7 mouse cellular contexts compared by ENCODE assay signal in the genomic region with DNA sequence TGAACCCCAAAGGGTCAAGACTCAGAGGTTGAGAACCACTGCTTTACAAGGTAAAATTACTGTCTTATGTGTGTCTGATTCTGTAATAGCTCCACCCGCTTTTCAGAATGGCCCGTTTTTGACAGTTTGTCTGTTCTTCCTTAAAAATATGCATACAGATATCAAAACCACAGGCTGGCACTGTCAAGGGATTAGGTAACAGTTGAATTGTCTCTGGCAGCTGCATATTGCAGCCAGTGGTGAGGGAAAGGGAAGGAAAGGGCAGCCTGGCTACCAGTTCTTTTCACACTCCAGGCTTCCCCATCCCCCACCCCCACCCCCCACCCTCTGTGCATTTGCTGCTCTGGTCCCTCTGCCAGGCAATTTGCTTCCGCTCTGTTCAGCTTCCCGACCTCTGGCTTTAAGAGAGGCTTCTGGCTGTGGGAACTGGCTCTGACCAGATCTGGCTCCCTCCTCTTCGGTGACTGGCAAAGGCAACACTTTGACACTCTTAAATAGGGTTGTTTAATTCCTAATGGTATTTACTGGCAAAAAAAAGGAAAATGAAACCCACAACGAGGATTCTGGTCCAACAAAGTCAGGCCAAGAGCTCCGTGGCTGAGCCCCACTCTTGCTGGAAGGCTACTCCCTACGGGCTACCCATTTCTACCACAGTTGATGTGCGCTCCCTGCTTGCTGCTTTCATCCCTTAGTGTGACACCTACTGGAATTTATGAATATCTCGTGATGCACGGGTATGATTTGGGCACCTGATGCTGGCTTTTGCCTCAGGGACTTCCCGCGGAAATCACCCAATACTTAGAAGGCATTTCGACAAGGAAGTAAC. TPM values are rescaled to one million over a fixed set of nuclear protein-coding genes. Genes with fewer than 3 reads are reported as not detected.
A peak's percentile ranks its signal among the peaks of the same experiment; 100 is the strongest.
DNase-seq lines count a peak whose midpoint lies in the region; ATAC-seq and TF ChIP-seq lines count a peak whose summit lies in the region.

No protein-coding gene starts in this region.

- H3K4me2 ChIP-seq in forebrain, embryonic 16.5 days (ENCODE audit: low read length), result peak overlapping the region; percentile 98

- H3K27ac ChIP-seq in forebrain, embryonic 16.5 days (ENCODE audit: low read length), result no peak overlapping the region
- H3K27ac ChIP-seq in limb, embryonic 10.5 days, result peak overlapping the region; percentile 88
- no peak overlapping the region for H3K27ac ChIP-seq in midbrain, embryonic 10.5 days (replicated peaks)

- DNase-seq in adrenal gland, adult 8-10 months, result peak; percentile 7
- peak; percentile 50 for DNase-seq in limb, embryonic 10.5 days (ENCODE audit: low spot score)
- peak; percentile 38 for DNase-seq in midbrain, embryonic 10.5 days (ENCODE audit: low spot score)
- peak; percentile 85 for DNase-seq in splenic B cell, adult 2 months (ENCODE audit: low read depth, low spot score)

- H3K9me3 ChIP-seq in E14TG2a.4 (ENCODE audit: low read length), result no peaks in the 10 kb centered on the region
- peaks cover 3% of the 10 kb centered on the region; the same call in 1 of the 2 replicates for H3K9me3 ChIP-seq in forebrain, embryonic 16.5 days (ENCODE audit: control insufficient read depth, low read length)
- no peaks in the 10 kb centered on the region for H3K9me3 ChIP-seq in limb, embryonic 10.5 days (replicated peaks)
- no peaks in the 10 kb centered on the region for H3K9me3 ChIP-seq in midbrain, embryonic 10.5 days (replicated peaks)

- TF ChIP-seq CTCF in E14TG2a.4 (conservative IDR thresholded peaks at IDR 0.05; ENCODE audit: low read length), result no peak

- peak overlapping the region; percentile 46 for H3K4me3 ChIP-seq in E14TG2a.4 (replicated peaks; ENCODE audit: low read length)
- peak overlapping the region; percentile 69 for H3K4me3 ChIP-seq in forebrain, embryonic 16.5 days (replicated peaks; ENCODE audit: low read length)
- H3K4me3 ChIP-seq in limb, embryonic 10.5 days, result peak overlapping the region; percentile 78
- peak overlapping the region; percentile 79 for H3K4me3 ChIP-seq in midbrain, embryonic 10.5 days

- no peaks in the 10 kb centered on the region for H3K36me3 ChIP-seq in E14TG2a.4 (ENCODE audit: insufficient read depth, low read length)
- no peaks in the 10 kb centered on the region for H3K36me3 ChIP-seq in forebrain, embryonic 16.5 days (ENCODE audit: control insufficient read depth, insufficient read depth)
- no peaks in the 10 kb centered on the region for H3K36me3 ChIP-seq in limb, embryonic 10.5 days
- no peaks in the 10 kb centered on the region for H3K36me3 ChIP-seq in midbrain, embryonic 10.5 days
- no peaks in the 10 kb centered on the region for H3K36me3 ChIP-seq in splenic B cell, adult 2 months (ENCODE audit: control insufficient read depth, insufficient read depth, low read length, poor library complexity, severe bottlenecking)

- H3K27me3 ChIP-seq in E14TG2a.4 (ENCODE audit: insufficient read depth, low read length), result peaks cover 52% of the 10 kb centered on the region
- no peaks in the 10 kb centered on the region for H3K27me3 ChIP-seq in forebrain, embryonic 16.5 days (replicated peaks; ENCODE audit: control insufficient read depth, insufficient read depth, low read length)
- H3K27me3 ChIP-seq in limb, embryonic 10.5 days (ENCODE audit: low read depth, poor library complexity, severe bottlenecking), result peaks cover 25% of the 10 kb centered on the region
- peaks cover 38% of the 10 kb centered on the region for H3K27me3 ChIP-seq in midbrain, embryonic 10.5 days (ENCODE audit: low read depth, poor library complexity, severe bottlenecking)
- H3K27me3 ChIP-seq in splenic B cell, adult 2 months (ENCODE audit: control insufficient read depth, insufficient read depth, low read length, poor library complexity, severe bottlenecking), result no peaks in the 10 kb centered on the region

- peaks cover 16% of the 10 kb centered on the region for H3K4me1 ChIP-seq in E14TG2a.4 (replicated peaks; ENCODE audit: low read depth, low read length)
- peaks cover 15% of the 10 kb centered on the region for H3K4me1 ChIP-seq in forebrain, embryonic 16.5 days (replicated peaks; ENCODE audit: control insufficient read depth, insufficient read depth, low read length)
- peaks cover 25% of the 10 kb centered on the region for H3K4me1 ChIP-seq in limb, embryonic 10.5 days
- H3K4me1 ChIP-seq in midbrain, embryonic 10.5 days, result peaks cover 21% of the 10 kb centered on the region

- peak; percentile 52 for ATAC-seq in forebrain, embryonic 16.5 days
- ATAC-seq in inflammation-experienced regulatory T-cells, adult 6 months, result peak; percentile 67

- WGBS in forebrain, embryonic 16.5 days, result 8% methylated on average over 14 of the region's 14 CpGs
- 7% methylated on average over 14 of the region's 14 CpGs for WGBS in limb, embryonic 10.5 days
- 7% methylated on average over 14 of the region's 14 CpGs for WGBS in midbrain, embryonic 10.5 days

- no peak overlapping the region for H3K9ac ChIP-seq in forebrain, embryonic 16.5 days (replicated peaks; ENCODE audit: low read depth, low read length)

RNA-seq across cellular contexts. Expression of a gene that starts 1.3 kb away (rescaled TPM):
- 10 to 100 TPM; 22.1 to 47.6 (median 36.8) TPM for total RNA-seq in adrenal gland, adult 8-10 months (2022)
- 2.5 and 3.2 TPM in 2 replicates for polyA plus RNA-seq in forebrain, embryonic 16.5 days (2015; fragmentation: Nextera tagmentation; extraction: Ambion mirVana)
- polyA plus RNA-seq in inflammation-experienced regulatory T-cells, adult 6 months (2017; shearing (Covaris generic)), result 100 to 1,000 TPM; 102 to 143 (median 138) TPM
- polyA plus RNA-seq in limb, embryonic 10.5 days (2016; fragmentation: Nextera tagmentation; extraction: Ambion mirVana), result 4.0 and 5.2 TPM in 2 replicates
- polyA plus RNA-seq in midbrain, embryonic 10.5 days (2016; fragmentation: Nextera tagmentation; extraction: Ambion mirVana), result 1.9 and 2.1 TPM in 2 replicates

Comparison
In these comparisons a context has a peak if more than half of its experiments do, and no peak if none do; other contexts are left out.
1. DNase-seq: peak in every context shown above with its lines; median percentile 85 in splenic B cell, adult 2 months; 50 in limb, embryonic 10.5 days; 38 in midbrain, embryonic 10.5 days; 7 in adrenal gland, adult 8-10 months.
2. RNA of a gene that starts 1.3 kb away (polyA plus RNA-seq): 102 to 143 TPM in inflammation-experienced regulatory T-cells, adult 6 months; 4.0 to 5.2 TPM in limb, embryonic 10.5 days, 2.5 to 3.2 TPM in forebrain, embryonic 16.5 days and 1.9 to 2.1 TPM in midbrain, embryonic 10.5 days; every median in the first group is over 10 times any median in the second.
3. Peak in every context shown above with its lines, with median percentiles within 50 percentile points of each other: H3K4me3 ChIP-seq.